Mouse (Mus musculus) lung, postnatal 0 days (tissue): ENCODE results near the gene Xrcc5.

Source experiments
- CTCF ChIP-seq: IDR thresholded peaks from 2 replicates; pipeline ENCODE4 v1.5.1; 2016; ENCODE audit warnings: antibody characterized with exemption, mild to moderate bottlenecking
- EP300 ChIP-seq: IDR thresholded peaks from 2 replicates; pipeline ENCODE4 v1.6.1; 2016; ENCODE audit warnings: antibody characterized with exemption, mild to moderate bottlenecking, control low read depth

DNA sequence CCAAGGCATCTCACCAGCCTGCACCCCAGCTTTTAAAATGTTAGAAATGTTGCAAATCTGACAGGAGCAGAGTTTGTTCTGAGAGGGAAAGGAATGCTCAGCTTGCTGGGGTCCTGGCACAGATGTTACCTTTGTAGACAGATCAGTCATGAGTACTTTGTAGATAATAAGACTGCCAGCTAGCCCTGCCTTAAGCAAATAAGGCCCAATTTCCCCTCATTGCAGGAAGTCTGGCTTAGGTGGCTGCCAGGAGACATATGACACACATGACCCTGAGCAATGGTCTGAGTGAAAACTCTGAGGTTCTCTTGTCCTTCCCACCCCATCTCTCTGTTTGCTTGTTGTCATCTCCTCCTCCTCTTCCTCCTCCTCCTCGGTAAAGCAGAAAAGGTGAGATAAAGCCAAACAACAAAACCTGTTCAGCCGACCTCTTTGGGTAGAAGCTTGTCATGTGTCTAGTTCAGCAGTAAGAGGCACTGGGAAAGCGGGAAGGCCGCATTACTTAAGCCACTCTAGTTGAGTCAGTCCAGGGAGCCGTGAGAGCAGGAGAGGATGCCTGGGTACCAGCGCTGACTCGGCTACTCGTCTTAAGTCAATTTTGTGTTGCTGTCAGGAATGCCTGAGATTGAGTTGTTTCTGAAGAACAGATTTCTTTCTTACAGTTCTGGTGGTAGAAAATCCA is 92.6 kb downstream of the Xrcc5 start:
- no peak for TF ChIP-seq CTCF
- no peak for TF ChIP-seq EP300
